Mouse (Mus musculus) cerebellum, postnatal 4 days (tissue): ENCODE measurements at regions not wholly inside any gene's neighbourhood (a gene's known extent, or its start where the extent isn't known, plus 50 kb on each side); places are given as distances from the start of the nearest gene placed in this dataset.

Experiments used
- DNase-seq, 2 experiments: peaks; one replicate each; pipeline ENCODE4 v3.0.0; 2022; ENCODE audit warnings: low spot score in 2 of 2, mixed read lengths in 1 of 2

GRCm38 (mm10) chr14:39532689-39533088 lies 59.8 kb upstream of the Nrg3 start:
- peak in 1 of 2 experiments; percentile 7 for DNase-seq
